ENCODE assay signal across 9 mouse cellular contexts in genomic region chr2:90526564-90526963, GRCm38 (mm10). TPM values are rescaled to one million over a fixed set of nuclear protein-coding genes. Genes with fewer than 3 reads are reported as not detected.
DNase-seq lines count a peak whose midpoint lies in the region; ATAC-seq lines count a peak whose summit lies in the region.
"Had no signal": no experiment of that assay in that cellular context is flagged by ENCODE, and none has a peak within 500 bp of the region (broad histone marks: within the 10 kb centered on the region; RNA-seq: fewer than 3 reads in every experiment).

No protein-coding gene starts in this region.

- 39% methylated on average over 6 of the region's 6 CpGs for WGBS in heart, embryonic 16.5 days
- WGBS in hindbrain, embryonic 13.5 days, result 18% methylated on average over 6 of the region's 6 CpGs
- 31% methylated on average over 6 of the region's 6 CpGs for WGBS in midbrain, embryonic 11.5 days

- H3K9ac ChIP-seq in heart, embryonic 16.5 days (ENCODE audit: low read length), result peak overlapping the region; percentile 26; the same call in 1 of the 2 replicates
- 0 out of 2 replicates have a peak overlapping the region, but pooled peaks have one; percentile 39 for H3K9ac ChIP-seq in hindbrain, embryonic 13.5 days
- no peak overlapping the region for H3K9ac ChIP-seq in midbrain, embryonic 11.5 days (ENCODE audit: low read length)

- no peak overlapping the region; the same call in 1 of the 2 replicates for H3K4me2 ChIP-seq in heart, embryonic 16.5 days (ENCODE audit: low read depth, low read length)
- peak overlapping the region; percentile 6; the same call in 1 of the 2 replicates for H3K4me2 ChIP-seq in hindbrain, embryonic 13.5 days
- no peak overlapping the region for H3K4me2 ChIP-seq in midbrain, embryonic 11.5 days

- no peaks in the 10 kb centered on the region for H3K4me1 ChIP-seq in heart, embryonic 16.5 days (ENCODE audit: control insufficient read depth, insufficient read depth, low read length)
- peaks cover 25% of the 10 kb centered on the region for H3K4me1 ChIP-seq in hindbrain, embryonic 13.5 days (replicated peaks)
- H3K4me1 ChIP-seq in midbrain, embryonic 11.5 days (ENCODE audit: control insufficient read depth, insufficient read depth, low read length), result peaks cover 6% of the 10 kb centered on the region; the same call in 1 of the 2 replicates

- H3K36me3 ChIP-seq in heart, embryonic 16.5 days (ENCODE audit: control insufficient read depth, insufficient read depth), result no peaks in the 10 kb centered on the region
- no peaks in the 10 kb centered on the region for H3K36me3 ChIP-seq in hindbrain, embryonic 13.5 days
- no peaks in the 10 kb centered on the region for H3K36me3 ChIP-seq in midbrain, embryonic 11.5 days (ENCODE audit: control insufficient read depth, insufficient read depth, low read length)

- H3K4me3 ChIP-seq in heart, embryonic 16.5 days (ENCODE audit: low read length), result no peak overlapping the region
- H3K4me3 ChIP-seq in hindbrain, embryonic 13.5 days, result no peak overlapping the region
- no peak overlapping the region for H3K4me3 ChIP-seq in midbrain, embryonic 11.5 days (ENCODE audit: low read depth, low read length)

- ATAC-seq in heart, embryonic 16.5 days (replicated peaks; ENCODE audit: extremely low read depth, insufficient read depth, low FRiP score), result no peak
- ATAC-seq in hindbrain, embryonic 13.5 days (ENCODE audit: low FRiP score), result peak; percentile 70
- ATAC-seq in midbrain, embryonic 11.5 days (ENCODE audit: low FRiP score), result no peak

- H3K9me3 ChIP-seq in heart, embryonic 16.5 days (replicated peaks; ENCODE audit: control insufficient read depth, low read length), result no peaks in the 10 kb centered on the region
- no peaks in the 10 kb centered on the region for H3K9me3 ChIP-seq in hindbrain, embryonic 13.5 days
- no peaks in the 10 kb centered on the region for H3K9me3 ChIP-seq in midbrain, embryonic 11.5 days (ENCODE audit: control insufficient read depth, low read length)

- no peaks in the 10 kb centered on the region for H3K27me3 ChIP-seq in heart, embryonic 16.5 days (ENCODE audit: control insufficient read depth, insufficient read depth, low read length)
- no peaks in the 10 kb centered on the region for H3K27me3 ChIP-seq in hindbrain, embryonic 13.5 days
- no peaks in the 10 kb centered on the region for H3K27me3 ChIP-seq in midbrain, embryonic 11.5 days (ENCODE audit: control insufficient read depth, insufficient read depth, low read length)

- no peak for DNase-seq in heart, postnatal 14 days
- peak; percentile 30 for DNase-seq in brain, embryonic 18.5 days (ENCODE audit: low read depth, low spot score)
- no peak for DNase-seq in midbrain, embryonic 11.5 days (ENCODE audit: low spot score, missing footprints)
- DNase-seq in adrenal gland, adult 18-20 months (ENCODE audit: low spot score in 2 of 2), result no peak
- no peak for DNase-seq in thymus, postnatal 14 days
- no peak for DNase-seq in cerebellum, adult 11 months
- DNase-seq: B cell, adult 2 months had no signal

- intact Hi-C loops in heart, postnatal 14 days (cut with DNase I), result no loop called here

- peak overlapping the region; percentile 31 for H3K27ac ChIP-seq in heart, embryonic 16.5 days (ENCODE audit: low read length)
- peak overlapping the region; percentile 73 for H3K27ac ChIP-seq in hindbrain, embryonic 13.5 days
- peak overlapping the region; percentile 41; the same call in 1 of the 2 replicates for H3K27ac ChIP-seq in midbrain, embryonic 11.5 days (ENCODE audit: low read depth, low read length)

RNA-seq across cellular contexts. Expression of gene Ptprj, which starts 53.9 kb away (rescaled TPM):
- polyA plus RNA-seq in heart, embryonic 16.5 days (2015; fragmentation: Nextera tagmentation; extraction: Ambion mirVana), result 1.0 and 1.1 TPM in 2 replicates
- 1 to 10 TPM; 9.0 to 9.1 TPM for total RNA-seq in heart, postnatal 14 days (2021)
- polyA plus RNA-seq in hindbrain, embryonic 13.5 days (2015; fragmentation: Nextera tagmentation; extraction: Ambion mirVana), result 3.8 and 4.3 TPM in 2 replicates
- 2.9 and 3.1 TPM in 2 replicates for polyA plus RNA-seq in midbrain, embryonic 11.5 days (2014; fragmentation: Nextera tagmentation; extraction: Ambion mirVana)
- 10 to 100 TPM; 15.0 to 18.1 TPM for total RNA-seq in adrenal gland, adult 18-20 months (2021)
